Mouse (Mus musculus) small intestine, adult 2 months (tissue): ENCODE data around the gene Atp5c1. TPM values are rescaled to one million over a fixed set of nuclear protein-coding genes. Genes with fewer than 3 reads are reported as not detected.
A peak's percentile ranks its signal among the peaks of the same experiment; 100 is the strongest.

Source experiments
- H3K27ac ChIP-seq: fragments of 200-500 bp; 2 replicates; pipeline ENCODE4 v1.5.1; 2012; ENCODE audit warnings: low read depth, low read length, control low read depth, inconsistent platforms; ENCODE audit not compliant: insufficient read depth
- H3K27me3 ChIP-seq: fragments of 200-500 bp; 2 replicates; pipeline ENCODE4 v1.6.1; 2012; ENCODE audit warnings: mild to moderate bottlenecking, moderate library complexity, low read length, inconsistent platforms; ENCODE audit not compliant: control insufficient read depth, insufficient read depth
- H3K36me3 ChIP-seq: fragments of 200-500 bp; 2 replicates; pipeline ENCODE4 v1.6.1; 2012; ENCODE audit warnings: mild to moderate bottlenecking, low read length, control low read depth, inconsistent platforms; ENCODE audit not compliant: control insufficient read depth, insufficient read depth
- H3K4me1 ChIP-seq: fragments of 200-500 bp; 2 replicates; pipeline ENCODE4 v1.6.1; 2012; ENCODE audit warnings: low read length, inconsistent platforms, mixed read lengths; ENCODE audit not compliant: control insufficient read depth, insufficient read depth, insufficient read length
- H3K4me3 ChIP-seq: fragments of 200-500 bp; 2 replicates; pipeline ENCODE4 v1.5.1; 2012; ENCODE audit warnings: low read depth, mild to moderate bottlenecking, control low read depth, inconsistent platforms, low read length, moderate library complexity
- CTCF ChIP-seq: fragments of 200-500 bp; IDR thresholded peaks from 2 replicates; pipeline ENCODE4 v1.5.1; 2012; ENCODE audit warnings: low read depth, mild to moderate bottlenecking, control low read depth, inconsistent platforms, low read length, moderate library complexity, mixed read lengths; ENCODE audit not compliant: insufficient replicate concordance, insufficient read length; ENCODE audit errors: extremely low read depth
- POLR2A ChIP-seq: fragments of 200-500 bp; IDR thresholded peaks from 2 replicates; pipeline ENCODE4 v1.6.1; 2012; ENCODE audit warnings: low read depth, mild to moderate bottlenecking, control low read depth, inconsistent platforms, low read length, moderate library complexity
- WGBS: fragments of 180-500 bp; shearing (Covaris S2); methylation state at CpG from one replicate; pipeline ENCODE4 v1.1.7; 2018; 5-methylcytosine and 5-hydroxymethylcytosine counted together
- polyA plus RNA-seq: library from polyadenylated mRNA; depleted of rRNA; stranded (reverse); fragments of >200 nt; gene quantifications from 2 replicates; pipeline ENCODE4 v1.2.3, GENCODE M21; 2012; rRNA removed

Gene Atp5c1
- polyA plus RNA-seq, result 308 and 559 TPM in 2 replicates

DNA sequence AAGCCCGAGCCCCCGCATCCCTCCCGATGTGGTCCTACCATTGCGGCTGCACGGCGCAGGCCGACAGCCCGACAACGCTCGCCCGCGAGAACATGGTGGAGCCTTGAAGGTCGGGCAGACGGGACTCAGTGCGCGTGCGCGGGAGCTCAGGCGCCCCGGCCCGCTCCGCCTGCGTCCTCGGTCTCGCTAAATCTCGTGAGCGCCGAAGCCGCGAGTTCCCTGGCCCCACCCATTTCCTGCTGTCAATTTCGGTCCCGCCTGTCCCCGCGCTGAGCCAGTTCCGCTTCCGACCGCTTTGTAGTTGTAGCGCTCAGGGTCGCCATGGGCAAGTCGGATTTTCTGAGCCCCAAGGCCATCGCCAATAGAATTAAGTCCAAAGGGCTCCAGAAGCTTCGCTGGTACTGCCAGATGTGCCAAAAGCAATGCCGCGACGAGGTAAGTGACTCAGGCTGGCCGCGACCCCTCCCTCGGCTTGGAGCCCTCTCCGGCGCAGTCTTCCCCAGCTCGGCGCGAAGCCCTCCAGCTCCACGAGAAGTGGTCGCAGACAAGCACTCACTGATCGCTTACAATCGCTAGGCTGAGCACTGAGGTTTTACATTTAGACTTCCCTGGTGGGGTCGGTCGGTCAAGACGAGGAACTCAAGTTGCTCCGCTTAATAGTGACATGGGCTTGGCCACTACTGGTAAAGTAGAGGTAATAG lies at the start of gene Atp5c1, which contains the start of gene Kin:
Gene Atp5c1 (minus strand): TSS at position 201 of the 701 bp plus-strand sequence.
Gene Kin (plus strand): TSS at position 284 of the 701 bp plus-strand sequence.
- H3K36me3 ChIP-seq, result no peaks in the 10 kb centered on the region
- no peaks in the 10 kb centered on the region for H3K27me3 ChIP-seq
- H3K27ac ChIP-seq, result peak within 1 kb of the TSS; percentile 98
- peak within 1 kb of the TSS; percentile 94 for H3K4me3 ChIP-seq
- WGBS, result under 1% methylated on average over 61 of the region's 61 CpGs
- peaks cover 21% of the 10 kb centered on the region for H3K4me1 ChIP-seq
- TF ChIP-seq POLR2A (peak; percentile 78), CTCF (peak; percentile 41; the same call in 1 of the 2 replicates)

DNA sequence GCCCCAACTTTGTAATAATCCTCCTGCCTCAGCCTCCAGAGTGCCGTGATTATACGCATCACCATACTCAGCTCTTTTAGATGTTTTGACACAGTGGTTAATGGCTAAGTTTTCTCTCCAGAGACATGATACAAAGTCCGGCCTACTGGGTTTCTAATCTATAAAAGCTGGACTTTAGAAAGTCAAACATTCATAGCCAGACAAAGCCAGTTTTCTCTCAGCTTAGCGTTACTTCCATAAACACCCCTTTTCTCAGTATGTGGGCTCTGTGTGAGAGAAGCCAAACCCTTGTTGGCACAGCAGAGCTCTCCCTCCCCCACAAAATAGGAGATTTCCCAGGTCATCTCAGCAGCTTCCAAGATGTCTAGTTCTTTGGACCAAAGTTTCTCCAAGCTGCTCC lies 48.3 kb upstream of the Atp5c1 start:
- TF ChIP-seq CTCF, result no peak
- no peak for TF ChIP-seq POLR2A
- 37% methylated on average over 4 of the region's 4 CpGs for WGBS
- H3K4me3 ChIP-seq, result no peak overlapping the region
- H3K4me1 ChIP-seq, result no peaks in the 10 kb centered on the region
- H3K27me3 ChIP-seq, result no peaks in the 10 kb centered on the region
- H3K36me3 ChIP-seq, result no peaks in the 10 kb centered on the region
- no peak overlapping the region for H3K27ac ChIP-seq

DNA sequence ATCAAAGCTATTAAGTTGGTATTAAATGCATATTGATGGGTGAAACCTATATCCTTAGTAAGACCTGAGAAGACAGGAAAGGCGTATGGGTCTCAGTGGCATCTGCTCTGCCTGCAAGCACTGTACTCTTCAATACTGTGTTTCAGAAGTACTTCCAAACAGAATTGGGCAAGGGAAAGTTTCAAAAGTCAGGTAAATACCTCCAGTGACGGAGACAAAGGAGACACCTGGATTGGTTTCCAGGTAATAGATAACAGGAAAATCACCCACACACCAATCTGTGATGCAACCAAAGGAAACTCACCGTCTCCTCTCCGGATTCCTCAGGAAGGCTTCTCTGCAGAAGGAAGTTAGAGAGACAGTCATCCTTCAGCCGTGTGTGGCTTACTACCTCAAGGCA lies 47.2 kb upstream of the Atp5c1 start:
- WGBS, result 85% methylated on average over 5 of the region's 5 CpGs

DNA sequence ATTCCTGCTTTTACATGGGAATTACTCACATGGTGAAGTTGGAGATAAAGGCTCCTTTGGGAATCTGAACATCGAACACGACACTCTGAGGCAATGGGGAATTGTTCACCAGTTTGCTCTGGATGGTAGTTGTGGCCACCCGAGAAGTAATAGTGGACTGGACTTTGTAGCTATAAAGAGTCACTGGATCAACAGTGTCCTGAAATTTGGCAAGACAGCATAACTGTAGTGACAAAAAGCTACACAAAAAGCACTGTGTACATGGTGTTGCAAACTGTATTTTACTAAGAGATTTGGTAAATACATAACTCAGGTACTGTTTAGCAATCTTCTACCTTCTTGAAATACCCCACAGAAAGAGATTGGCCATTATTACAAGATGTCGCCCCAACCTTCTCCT lies 45.8 kb upstream of the Atp5c1 start:
- TF ChIP-seq CTCF (no peak), POLR2A (no peak)
- Histone ChIP-seq H3K27me3 (no peaks in the 10 kb centered on the region), H3K27ac (no peak overlapping the region), H3K36me3 (no peaks in the 10 kb centered on the region), H3K4me3 (no peak overlapping the region), H3K4me1 (no peaks in the 10 kb centered on the region)
- WGBS, result 70% methylated on average over 4 of the region's 4 CpGs

More for the DNA sequence above, 47.2 kb upstream of the Atp5c1 start:
- Histone ChIP-seq H3K4me3 (no peak overlapping the region), H3K36me3 (no peaks in the 10 kb centered on the region), H3K27me3 (no peaks in the 10 kb centered on the region), H3K4me1 (no peaks in the 10 kb centered on the region), H3K27ac (no peak overlapping the region)
- TF ChIP-seq POLR2A (no peak), CTCF (no peak)

DNA sequence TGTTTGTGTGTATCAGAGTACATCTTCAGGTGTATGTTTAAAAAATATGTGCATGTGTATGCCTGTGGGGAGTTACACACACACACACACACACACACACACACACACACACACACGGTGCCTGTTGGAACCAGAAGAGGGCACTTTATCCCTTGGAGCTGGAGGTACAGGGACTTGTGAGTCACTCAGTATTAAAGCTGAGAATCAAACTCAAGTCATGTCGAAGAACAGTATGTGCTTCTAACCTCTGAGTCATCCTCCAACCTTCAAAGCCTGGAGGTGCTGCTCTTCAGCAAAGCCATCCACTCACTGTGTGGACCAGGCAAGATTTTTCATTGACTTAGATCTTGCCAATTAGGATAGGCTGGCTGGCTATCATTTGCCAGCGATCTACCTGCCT lies 41.5 kb upstream of the Atp5c1 start:
- no peak for TF ChIP-seq CTCF
- TF ChIP-seq POLR2A, result no peak
- 57% methylated on average over 3 of the region's 3 CpGs for WGBS

DNA sequence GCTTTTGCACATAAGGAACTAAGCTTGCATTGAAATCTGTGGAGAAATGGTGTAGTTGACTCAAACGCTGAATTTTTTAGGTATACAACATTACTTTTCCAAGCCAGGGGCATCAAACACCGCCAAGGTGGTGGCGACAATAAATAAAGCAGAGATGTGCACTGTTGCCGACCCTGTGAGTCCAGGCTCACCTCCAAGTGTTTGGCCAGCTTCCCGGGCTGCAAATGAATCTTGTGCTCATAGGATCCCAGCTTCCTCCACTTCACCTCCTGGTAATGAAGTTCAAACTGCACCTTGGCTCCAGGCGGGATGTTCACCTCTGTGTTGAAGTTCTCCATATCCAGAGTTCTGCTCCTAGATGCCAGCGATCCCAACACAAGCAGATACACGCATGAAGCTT lies 39.0 kb upstream of the Atp5c1 start:
- no peak overlapping the region for H3K27ac ChIP-seq
- TF ChIP-seq POLR2A, result no peak
- H3K4me3 ChIP-seq, result no peak overlapping the region
- no peaks in the 10 kb centered on the region for H3K36me3 ChIP-seq
- WGBS, result 75% methylated on average over 8 of the region's 8 CpGs
- H3K4me1 ChIP-seq, result no peaks in the 10 kb centered on the region
- H3K27me3 ChIP-seq, result no peaks in the 10 kb centered on the region

More for the DNA sequence above, 41.5 kb upstream of the Atp5c1 start:
- H3K27me3 ChIP-seq, result no peaks in the 10 kb centered on the region
- no peaks in the 10 kb centered on the region for H3K36me3 ChIP-seq
- H3K27ac ChIP-seq, result no peak overlapping the region
- no peaks in the 10 kb centered on the region for H3K4me1 ChIP-seq
- H3K4me3 ChIP-seq, result no peak overlapping the region

DNA sequence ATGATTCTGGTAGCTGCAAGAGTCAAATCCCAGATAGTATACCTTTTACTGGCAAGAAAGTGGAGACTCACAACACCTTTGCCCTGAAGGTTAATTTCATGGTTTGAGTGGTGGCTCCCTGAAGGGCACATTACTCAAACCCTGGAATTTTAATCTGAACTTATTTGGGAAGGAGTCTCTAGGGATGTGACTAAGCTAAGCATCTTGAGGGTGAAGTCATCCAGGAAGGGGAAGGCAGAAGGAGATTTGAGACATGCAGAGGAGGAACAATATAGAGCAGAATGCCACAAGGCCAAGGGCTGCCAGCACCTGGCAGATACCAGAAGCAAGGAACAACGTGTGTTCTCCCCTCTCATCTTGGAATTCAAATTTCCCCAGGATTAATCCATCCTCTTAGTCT lies 38.4 kb upstream of the Atp5c1 start:
- no peaks in the 10 kb centered on the region for H3K27me3 ChIP-seq
- no peak for TF ChIP-seq CTCF
- no peak for TF ChIP-seq POLR2A
- WGBS, result 65% methylated on average over 1 of the region's 1 CpGs
- no peak overlapping the region for H3K4me3 ChIP-seq
- H3K36me3 ChIP-seq, result no peaks in the 10 kb centered on the region
- no peaks in the 10 kb centered on the region for H3K4me1 ChIP-seq
- H3K27ac ChIP-seq, result no peak overlapping the region
